Mouse (Mus musculus): Measurements from ENCODE around the gene Gm27029. TPM values are rescaled to one million over a fixed set of nuclear protein-coding genes. Genes with fewer than 3 reads are reported as not detected.

Gm27029 gene
- polyA plus RNA-seq, 1 experiment, result 1.8 TPM

DNA sequence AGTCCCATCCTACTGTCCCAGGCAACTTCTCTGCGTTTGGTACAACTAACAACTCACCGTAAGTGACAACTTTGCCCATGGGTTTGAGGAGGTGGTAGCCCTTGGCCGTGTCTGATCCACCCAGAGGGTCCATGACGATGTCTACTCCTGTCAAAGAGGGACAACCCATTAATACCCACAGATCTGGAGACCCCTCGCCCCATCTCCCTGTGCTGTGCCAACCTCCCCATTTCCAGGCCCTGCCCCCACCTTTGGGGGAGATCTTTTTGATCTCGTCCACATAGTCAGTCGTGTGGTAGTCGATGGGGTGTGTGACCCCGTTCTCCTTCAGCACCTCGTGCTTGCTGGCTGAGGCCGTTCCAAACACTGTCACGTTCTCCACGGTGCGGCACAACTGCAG, 37.5 kb upstream of the Gm27029 start:
- no peak for TF ChIP-seq GATA1 (IDR thresholded peaks at IDR 0.05; ENCODE audit: low read length)

DNA sequence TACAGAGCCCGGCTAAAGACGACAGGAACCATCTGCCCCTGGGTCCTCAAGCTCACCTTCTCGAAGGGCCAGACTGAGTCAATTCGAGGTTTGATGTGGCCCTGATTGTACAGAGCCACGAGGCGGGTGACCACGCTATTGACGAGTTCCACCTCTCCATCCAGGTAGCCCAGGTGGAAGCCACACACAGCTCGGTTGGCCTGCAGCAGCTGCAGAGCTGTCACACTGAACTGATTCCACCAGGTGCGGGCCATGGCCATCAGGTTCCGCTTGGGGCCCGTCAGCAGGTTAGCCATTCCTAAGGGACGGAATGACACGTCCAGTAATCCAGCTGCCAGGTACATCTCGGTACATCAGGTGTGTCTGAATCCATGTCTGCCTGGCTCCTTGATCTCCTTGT, 35.7 kb upstream of the Gm27029 start:
- no peak for TF ChIP-seq GATA1 (IDR thresholded peaks at IDR 0.05; ENCODE audit: low read length)

DNA sequence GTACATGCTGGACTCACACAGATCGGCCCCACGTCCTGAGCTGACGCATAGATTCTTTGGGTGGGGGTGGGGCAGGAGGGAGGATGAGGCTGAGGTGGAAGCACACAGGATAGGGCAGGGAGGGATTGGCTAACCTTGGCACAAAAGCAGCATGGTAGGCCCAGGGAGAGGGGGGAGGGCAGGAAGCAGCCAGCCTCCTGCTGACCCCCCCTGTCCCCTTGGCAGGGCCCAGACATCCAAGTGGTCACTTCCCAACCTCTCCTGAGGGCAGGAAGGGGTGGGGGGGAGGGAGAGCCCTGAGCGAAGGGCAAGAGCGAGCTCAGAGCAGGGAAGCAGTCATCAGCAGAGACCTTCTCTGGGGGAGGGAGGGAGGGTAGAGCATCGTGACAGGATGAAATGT, 35.1 kb upstream of the Gm27029 start:
- TF ChIP-seq GATA1 (IDR thresholded peaks at IDR 0.05; ENCODE audit: low read length), result no peak

DNA sequence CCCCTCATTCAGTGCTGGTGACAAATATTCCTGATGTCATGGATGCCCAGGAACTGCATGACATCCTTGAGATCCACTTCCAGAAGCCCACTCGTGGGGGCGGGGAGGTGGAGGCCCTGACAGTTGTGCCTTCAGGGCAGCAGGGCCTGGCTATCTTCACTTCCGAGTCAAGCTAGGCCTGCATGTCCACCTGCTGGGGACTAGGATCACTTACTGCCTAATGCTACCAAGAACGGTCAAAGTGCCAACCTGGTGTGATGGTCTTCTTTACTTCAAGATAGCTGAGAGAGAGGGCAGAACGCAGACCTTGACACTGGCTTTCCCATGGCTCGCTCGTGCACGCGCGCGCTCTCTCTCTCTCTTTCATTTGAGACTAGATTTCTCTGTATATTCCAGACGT, 33.6 kb upstream of the Gm27029 start:
- no peak for TF ChIP-seq GATA1 (IDR thresholded peaks at IDR 0.05; ENCODE audit: low read length)

DNA sequence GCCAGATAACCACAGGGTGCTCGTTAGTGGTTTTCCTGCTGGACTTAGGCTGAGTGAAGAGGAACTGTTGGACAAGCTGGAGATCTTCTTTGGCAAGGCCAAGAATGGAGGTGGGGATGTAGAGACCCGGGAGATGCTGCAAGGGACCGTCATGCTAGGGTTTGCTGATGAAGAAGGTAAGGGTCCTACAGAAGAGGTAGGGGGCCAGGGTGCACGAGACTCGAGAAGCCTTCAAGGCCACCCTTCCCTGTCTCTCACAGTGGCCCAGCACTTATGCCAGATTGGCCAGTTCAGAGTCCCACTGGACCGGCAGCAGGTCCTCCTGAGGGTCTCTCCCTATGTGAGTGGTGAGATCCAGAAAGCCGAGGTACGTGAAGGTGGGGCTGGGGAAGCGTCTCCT, 33.0 kb upstream of the Gm27029 start:
- TF ChIP-seq GATA1 (IDR thresholded peaks at IDR 0.05; ENCODE audit: low read length), result no peak

DNA sequence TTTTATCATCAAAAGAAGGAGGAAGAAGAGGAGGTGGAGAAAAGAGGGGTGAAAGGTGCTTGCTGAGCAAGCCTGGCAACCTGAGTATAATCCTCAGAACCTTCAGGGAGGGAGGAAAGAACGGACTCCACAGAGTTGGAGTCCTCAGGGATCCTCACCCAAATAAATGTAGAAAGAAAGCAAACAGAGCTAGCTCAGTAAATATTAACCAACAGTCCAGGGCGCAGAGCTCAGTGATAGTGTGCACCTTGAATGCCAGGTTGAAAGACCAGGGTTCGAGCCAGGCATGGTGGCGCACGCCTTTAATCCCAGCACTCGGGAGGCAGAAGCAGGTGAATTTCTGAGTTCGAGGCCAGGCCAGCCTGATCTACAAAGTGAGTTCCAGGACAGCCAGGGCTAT, 31.0 kb upstream of the Gm27029 start:
- no peak for TF ChIP-seq GATA1 (IDR thresholded peaks at IDR 0.05; ENCODE audit: low read length)

DNA sequence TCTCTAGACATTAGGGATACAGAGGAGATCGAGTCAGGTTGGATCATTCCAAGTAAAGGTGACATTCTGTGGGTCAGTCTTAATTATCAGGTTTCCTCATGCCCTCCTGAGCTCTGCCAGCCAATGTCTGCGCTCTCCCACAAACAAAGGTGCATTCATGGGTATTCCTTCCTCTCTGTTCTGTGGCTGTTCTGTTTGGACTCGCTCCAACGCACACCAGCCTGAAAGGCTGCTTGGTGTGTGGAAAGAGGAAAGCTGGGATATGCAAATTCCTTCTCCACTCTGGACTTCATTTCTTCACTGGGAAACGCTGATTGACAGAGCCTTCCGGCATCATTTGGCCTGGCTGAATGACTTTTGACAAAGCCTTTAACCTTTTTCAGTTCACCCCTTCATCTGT, 30.1 kb upstream of the Gm27029 start:
- TF ChIP-seq GATA1 (IDR thresholded peaks at IDR 0.05; ENCODE audit: low read length), result no peak

DNA sequence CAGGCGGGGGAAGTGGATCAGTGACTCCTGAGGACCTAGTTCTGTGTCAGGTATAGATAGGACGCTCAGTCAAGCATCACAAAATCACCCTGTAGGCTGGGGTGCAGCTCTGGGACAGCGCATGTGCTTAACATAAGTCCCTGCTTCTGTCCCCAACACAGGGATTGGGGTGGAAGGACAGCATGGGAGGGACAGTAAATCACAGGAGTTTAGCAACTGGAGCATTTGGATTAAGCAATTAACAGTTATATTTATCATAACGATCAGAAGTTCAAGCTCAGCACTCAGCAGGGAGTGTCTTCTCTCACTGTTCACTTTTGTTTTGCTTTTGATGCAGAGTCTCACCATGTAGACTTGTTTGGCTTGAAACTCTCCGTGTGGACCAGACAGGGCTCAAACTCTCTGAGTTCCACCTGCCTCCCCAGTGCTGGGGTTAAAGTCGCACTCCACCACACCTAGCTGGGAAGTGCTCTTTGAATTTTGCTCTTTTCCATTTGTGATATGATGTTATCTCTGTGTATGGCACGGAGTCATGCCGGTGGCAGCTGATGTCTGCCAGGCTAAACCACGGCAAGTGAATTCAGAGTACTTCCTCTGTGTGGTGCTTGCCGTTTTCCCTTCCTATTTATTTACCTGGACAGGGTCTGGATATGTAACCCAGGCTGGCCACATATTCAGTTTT, 27.6 kb upstream of the Gm27029 start:
- TF ChIP-seq GATA1 (IDR thresholded peaks at IDR 0.05; ENCODE audit: low read length), result no peak

DNA sequence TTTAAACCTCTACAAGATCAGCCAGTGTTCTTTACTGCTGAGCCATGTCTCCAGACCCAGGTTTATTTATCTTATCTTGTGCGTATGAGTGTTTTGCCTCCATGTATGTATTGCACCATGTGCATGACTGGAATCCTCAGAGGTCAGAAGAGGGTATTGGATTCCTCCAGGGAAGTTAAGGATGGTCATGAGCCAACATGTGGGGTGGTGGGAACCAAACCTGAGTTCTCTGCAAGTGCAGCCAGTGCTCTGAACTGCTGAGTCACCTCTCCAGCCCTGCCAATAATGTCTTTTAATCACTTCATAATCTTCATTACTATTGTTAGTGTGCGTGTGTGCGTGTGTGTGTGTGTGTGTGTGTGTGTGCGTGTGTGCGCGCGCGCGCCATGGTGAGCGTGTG, 26.9 kb upstream of the Gm27029 start:
- TF ChIP-seq GATA1 (IDR thresholded peaks at IDR 0.05; ENCODE audit: low read length), result no peak

DNA sequence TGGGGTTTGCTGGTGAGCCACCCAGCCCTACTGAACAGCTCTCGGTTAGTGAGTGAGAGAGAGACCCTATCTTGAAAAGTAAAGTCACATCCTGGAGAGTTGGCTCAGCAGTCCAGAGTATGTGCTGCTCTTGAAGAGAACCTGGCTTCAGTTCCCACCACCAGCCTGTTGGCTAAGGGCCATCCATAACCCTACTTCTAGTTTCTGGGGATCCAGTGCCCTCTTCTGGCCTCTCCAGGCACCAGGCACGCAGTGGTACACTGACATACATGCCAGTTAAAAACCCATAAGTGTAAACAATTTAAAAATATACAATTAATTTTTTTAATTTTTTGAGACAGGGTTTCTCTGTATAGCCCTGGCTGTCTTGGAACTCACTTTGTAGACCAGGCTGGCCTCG, 25.8 kb upstream of the Gm27029 start:
- TF ChIP-seq GATA1 (IDR thresholded peaks at IDR 0.05; ENCODE audit: low read length), result no peak

DNA sequence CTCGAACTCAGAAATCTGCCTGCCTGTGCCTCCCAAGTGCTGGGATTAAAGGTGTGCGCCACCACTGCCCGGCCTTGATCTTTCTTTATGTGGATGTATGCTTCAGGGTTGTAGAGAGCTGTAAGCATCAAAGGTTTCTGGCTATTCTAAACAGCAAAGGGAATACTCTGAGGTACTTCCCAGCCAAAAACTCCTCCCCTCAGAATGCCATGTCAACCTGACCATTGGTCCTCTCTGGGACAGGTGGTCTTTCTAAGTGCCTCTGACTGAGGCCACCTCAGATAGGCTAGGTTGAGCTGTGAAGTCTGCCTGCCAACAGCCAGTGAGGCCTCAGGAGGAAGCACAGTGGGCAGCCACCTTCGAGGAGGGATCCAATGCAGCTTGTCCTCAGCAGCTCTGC, 24.3 kb upstream of the Gm27029 start:
- TF ChIP-seq GATA1 (IDR thresholded peaks at IDR 0.05; ENCODE audit: low read length), result no peak

DNA sequence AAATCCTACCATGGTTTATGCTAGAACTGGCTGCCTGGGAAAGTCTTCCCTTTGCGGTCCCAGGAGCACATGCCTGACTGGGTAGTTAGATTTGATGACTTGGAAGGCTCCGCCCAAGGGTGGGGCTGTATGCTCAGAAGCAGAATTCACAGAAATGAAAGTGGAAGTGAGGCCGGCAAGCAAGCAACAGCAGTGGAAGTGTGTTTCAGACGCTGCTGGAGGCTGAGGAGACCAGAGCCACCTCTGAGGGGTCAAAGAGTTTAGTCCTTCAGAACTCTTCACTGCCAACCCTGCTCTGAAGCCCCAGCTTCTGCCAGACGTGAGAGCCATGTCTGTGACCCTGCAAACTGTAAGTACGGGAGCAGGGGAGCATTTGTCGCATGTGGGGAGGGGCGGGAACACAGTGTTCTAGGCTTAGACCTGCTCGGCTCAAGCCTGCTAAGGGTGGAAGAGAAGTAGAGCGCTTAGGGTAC, 23.7 kb upstream of the Gm27029 start, which contains the start of gene Ifi35:
Gene Ifi35, plus strand, starts transcription at position 134 of the 473 bp plus-strand sequence.
- no peak for TF ChIP-seq GATA1 (IDR thresholded peaks at IDR 0.05; ENCODE audit: low read length)

DNA sequence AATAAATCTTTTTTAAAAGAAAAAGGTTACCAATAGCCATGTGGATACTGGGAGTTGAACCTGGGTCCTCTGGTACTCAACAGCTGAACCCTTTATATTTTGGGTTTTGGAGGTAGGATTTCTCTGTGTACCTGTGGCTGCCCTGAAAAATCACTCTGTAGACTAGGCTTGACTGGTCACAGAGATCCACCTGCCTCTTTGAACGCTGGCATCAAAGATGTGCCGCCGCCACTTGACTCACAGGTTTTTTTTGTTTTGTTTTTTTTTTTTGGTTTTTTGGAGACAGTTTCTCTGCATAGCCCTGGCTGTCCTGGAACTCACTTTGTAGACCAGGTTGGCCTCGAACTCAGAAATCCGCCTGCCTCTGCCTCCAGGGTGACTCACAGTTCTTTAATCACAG, 23.2 kb upstream of the Gm27029 start:
- TF ChIP-seq GATA1 (IDR thresholded peaks at IDR 0.05; ENCODE audit: low read length), result no peak

DNA sequence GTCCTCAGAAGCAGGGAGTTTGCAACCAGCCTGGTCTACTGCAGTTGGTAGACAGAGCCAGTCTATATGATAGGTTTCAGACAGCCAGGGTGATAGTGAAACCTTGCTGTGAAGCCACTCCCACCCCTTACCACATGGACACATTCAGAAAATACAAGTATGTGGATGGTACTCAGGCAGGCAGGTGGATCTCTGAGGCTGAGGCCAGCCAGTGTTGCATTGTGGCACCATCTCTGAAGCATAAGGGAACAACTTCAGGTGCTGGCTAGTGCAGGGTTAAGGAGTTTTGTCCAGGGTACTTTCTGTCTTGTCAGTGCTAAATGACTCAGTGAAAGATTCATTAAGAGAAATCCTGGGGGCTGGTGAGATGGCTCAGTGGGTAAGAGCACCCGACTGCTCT, 21.7 kb upstream of the Gm27029 start:
- TF ChIP-seq GATA1 (IDR thresholded peaks at IDR 0.05; ENCODE audit: low read length), result no peak

DNA sequence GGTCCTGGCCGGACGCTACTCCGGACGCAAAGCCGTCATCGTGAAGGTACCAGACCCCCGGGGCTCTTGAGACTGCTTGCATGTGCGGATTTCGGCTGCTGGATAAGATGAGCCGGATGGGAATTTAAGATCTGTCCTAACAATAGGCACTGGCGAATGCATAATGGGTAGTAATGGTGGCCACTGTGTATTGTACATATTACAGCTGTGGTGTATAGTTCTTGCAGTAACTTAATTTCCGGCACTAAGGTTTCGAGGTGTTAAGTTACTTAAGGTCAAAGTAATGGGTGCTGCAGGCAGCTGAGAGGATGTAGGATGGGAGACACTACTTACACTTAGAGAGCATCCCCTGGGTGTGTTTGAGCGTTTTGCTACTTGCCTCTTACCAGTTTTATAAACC, 18.2 kb upstream of the Gm27029 start:
- no peak for TF ChIP-seq GATA1 (IDR thresholded peaks at IDR 0.05; ENCODE audit: low read length)

DNA sequence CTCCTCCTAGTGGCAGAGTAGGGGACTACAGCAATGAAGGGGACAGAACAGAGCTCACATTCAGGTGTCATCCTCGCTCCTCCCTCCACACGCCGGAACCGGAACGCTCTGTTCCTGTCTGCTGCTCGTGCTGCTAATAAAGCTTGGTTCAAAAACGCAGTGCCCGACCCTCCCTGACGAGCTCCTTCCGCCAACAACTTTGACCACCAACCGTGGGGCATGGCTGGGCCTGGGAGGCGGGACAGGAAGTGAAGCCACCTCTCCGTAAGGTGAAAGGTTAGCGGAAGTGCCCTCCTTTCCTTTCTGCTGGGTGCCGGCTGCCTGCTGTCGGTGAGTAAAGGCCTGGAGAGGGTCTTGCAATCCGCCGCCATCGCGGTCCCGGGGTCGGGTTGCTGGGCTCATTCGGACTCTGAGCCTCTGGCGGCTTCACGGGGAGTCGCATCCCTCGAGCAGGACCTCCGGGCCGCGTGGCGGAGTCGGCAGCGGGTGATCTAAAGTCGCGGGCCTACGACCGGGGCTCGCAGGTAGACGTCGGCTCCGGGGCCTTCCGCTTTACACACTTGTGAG, 17.6 kb upstream of the Gm27029 start, which contains the start of gene Rpl27:
Gene Rpl27, plus strand, starts transcription at position 172 of the 567 bp plus-strand sequence.
- TF ChIP-seq GATA1 (IDR thresholded peaks at IDR 0.05; ENCODE audit: low read length), result no peak

DNA sequence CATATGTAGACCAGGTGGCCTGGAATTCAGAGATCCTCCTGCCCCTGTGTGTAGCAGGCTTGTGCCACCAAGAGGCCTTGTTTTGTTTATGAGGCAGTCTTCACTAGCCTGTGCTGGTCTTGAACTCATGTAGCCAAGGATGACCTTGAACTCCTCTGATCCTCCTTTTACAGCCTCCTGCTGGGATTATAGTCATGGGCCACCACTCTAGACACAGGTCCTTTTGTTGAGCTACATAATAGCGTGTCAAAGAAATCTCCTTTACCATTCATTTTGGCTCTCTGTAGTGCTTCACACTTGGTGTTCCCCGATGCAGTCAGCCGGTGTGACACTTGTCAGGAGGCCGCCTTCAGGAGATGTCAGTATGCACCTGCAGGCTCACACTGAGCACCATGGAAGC, 12.3 kb upstream of the Gm27029 start:
- no peak for TF ChIP-seq GATA1 (IDR thresholded peaks at IDR 0.05; ENCODE audit: low read length)
